Mouse (Mus musculus) lung, embryonic 15.5 days (tissue): ENCODE data around the gene Padi3. TPM values are rescaled to one million over a fixed set of nuclear protein-coding genes. Genes with fewer than 3 reads are reported as not detected.

Experiments used
- ATAC-seq: fragments of 200-750 bp; cut with Nextera tagmentation; 2 replicates; pipeline ENCODE4 v1.8.0; 2017; ENCODE audit warnings: moderate number of reproducible peaks, borderline replicate concordance; ENCODE audit not compliant: low FRiP score, low TSS enrichment; ENCODE audit errors: extremely low read depth
- H3K27ac ChIP-seq: fragments of 300-500 bp; sonication (generic); 2 replicates; pipeline ENCODE4 v1.5.1; 2015; ENCODE audit warnings: moderate library complexity, mild to moderate bottlenecking, inconsistent platforms
- H3K27me3 ChIP-seq: fragments of 300-500 bp; sonication (generic); 2 replicates; pipeline ENCODE4 v1.6.1; 2015; ENCODE audit warnings: inconsistent platforms
- H3K36me3 ChIP-seq: fragments of 300-500 bp; sonication (generic); 2 replicates; pipeline ENCODE4 v1.6.1; 2015; ENCODE audit warnings: inconsistent platforms
- H3K4me1 ChIP-seq: fragments of 300-500 bp; sonication (generic); 2 replicates; pipeline ENCODE4 v1.6.1; 2015; ENCODE audit warnings: inconsistent platforms
- H3K4me2 ChIP-seq: fragments of 300-500 bp; sonication (generic); 2 replicates; pipeline ENCODE4 v1.6.1; 2015; ENCODE audit warnings: inconsistent platforms, mild to moderate bottlenecking, moderate library complexity
- H3K4me3 ChIP-seq: fragments of 300-500 bp; sonication (generic); 2 replicates; pipeline ENCODE4 v1.5.1; 2015; ENCODE audit warnings: mild to moderate bottlenecking, inconsistent platforms
- H3K9ac ChIP-seq: fragments of 300-500 bp; sonication (generic); 2 replicates; pipeline ENCODE4 v1.6.1; 2015; ENCODE audit warnings: inconsistent platforms
- H3K9me3 ChIP-seq: fragments of 300-500 bp; sonication (generic); 2 replicates; pipeline ENCODE4 v1.6.1; 2016; ENCODE audit warnings: inconsistent platforms
- WGBS: fragments of 180-500 bp; shearing (Covaris S2); methylation state at CpG from one replicate; pipeline ENCODE4 v1.1.7; 2015; 5-methylcytosine and 5-hydroxymethylcytosine counted together
- polyA plus RNA-seq: library from polyadenylated mRNA; unstranded; fragments of >200 nt; fragmentation: Nextera tagmentation; extraction: Ambion mirVana; gene quantifications from 2 replicates; pipeline ENCODE4 v1.2.1, GENCODE M21; 2015

The Padi3 gene
- polyA plus RNA-seq, 1 experiment from 2014 or later: 0.31 TPM

- no peak overlapping the region for H3K4me2 ChIP-seq
- WGBS: 23% methylated on average over 3 of the region's 3 CpGs
- H3K36me3 ChIP-seq: no peaks in the 10 kb centered on the region
- no peak overlapping the region for H3K27ac ChIP-seq
- no peak overlapping the region for H3K9ac ChIP-seq
- no peaks in the 10 kb centered on the region for H3K27me3 ChIP-seq
- H3K4me3 ChIP-seq: no peak overlapping the region
- ATAC-seq: no peak
- H3K9me3 ChIP-seq: no peaks in the 10 kb centered on the region
- peaks cover 14% of the 10 kb centered on the region for H3K4me1 ChIP-seq
These were observed 65.8 kb downstream of the Padi3 start for GRCm38 (mm10) chr4:140744654-140745053.

- WGBS: 29% methylated on average over 4 of the region's 4 CpGs
- no peaks in the 10 kb centered on the region for H3K9me3 ChIP-seq
These were observed 67.4 kb downstream of the Padi3 start for GRCm38 (mm10) chr4:140743086-140743485.

GRCm38 (mm10) chr4:140742543-140742942, 67.9 kb downstream of the Padi3 start, which contains the start of gene Padi6:
TSS of gene Padi6 (minus strand) at chr4:140742643.
- Histone ChIP-seq H3K9ac (no peak within 1 kb of the TSS), H3K4me3 (no peak within 1 kb of the TSS), H3K4me1 (peaks cover 1% of the 10 kb centered on the region; the same call in 1 of the 2 replicates), H3K27me3 (no peaks in the 10 kb centered on the region), H3K27ac (no peak within 1 kb of the TSS), H3K4me2 (no peak within 1 kb of the TSS), H3K36me3 (no peaks in the 10 kb centered on the region), H3K9me3 (no peaks in the 10 kb centered on the region)
- 77% methylated on average over 2 of the region's 2 CpGs for WGBS
- ATAC-seq: no peak

More at GRCm38 (mm10) chr4:140743086-140743485, 67.4 kb downstream of the Padi3 start:
- no peak for ATAC-seq
- Histone ChIP-seq H3K27ac (no peak overlapping the region), H3K4me3 (no peak overlapping the region), H3K36me3 (no peaks in the 10 kb centered on the region), H3K4me2 (no peak overlapping the region), H3K9ac (no peak overlapping the region), H3K4me1 (peaks cover 7% of the 10 kb centered on the region), H3K27me3 (no peaks in the 10 kb centered on the region)

GRCm38 (mm10) chr4:140741401-140741800, 69.0 kb downstream of the Padi3 start:
- no peak for ATAC-seq
- H3K27ac ChIP-seq: no peak overlapping the region
- H3K27me3 ChIP-seq: no peaks in the 10 kb centered on the region
- H3K9me3 ChIP-seq: no peaks in the 10 kb centered on the region
- no peak overlapping the region for H3K4me2 ChIP-seq
- H3K36me3 ChIP-seq: no peaks in the 10 kb centered on the region
- WGBS: 76% methylated on average over 6 of the region's 6 CpGs
- H3K9ac ChIP-seq: no peak overlapping the region
- H3K4me3 ChIP-seq: no peak overlapping the region
- H3K4me1 ChIP-seq: no peaks in the 10 kb centered on the region

- H3K4me1 ChIP-seq: no peaks in the 10 kb centered on the region
- no peak overlapping the region for H3K4me3 ChIP-seq
- H3K4me2 ChIP-seq: no peak overlapping the region
- no peak for ATAC-seq
- no peaks in the 10 kb centered on the region for H3K27me3 ChIP-seq
- no peaks in the 10 kb centered on the region for H3K36me3 ChIP-seq
- H3K9ac ChIP-seq: no peak overlapping the region
- WGBS: 85% methylated on average over 11 of the region's 11 CpGs
- H3K27ac ChIP-seq: no peak overlapping the region
- H3K9me3 ChIP-seq: no peaks in the 10 kb centered on the region
These were observed 69.8 kb downstream of the Padi3 start for GRCm38 (mm10) chr4:140740655-140741054.

Other genes with a start within 250 kb of the Padi3 start
- 14.8 and 16.6 TPM in 2 replicates for gene Arhgef10l, start 144.6 kb downstream of the Padi3 start, polyA plus RNA-seq
- gene Rcc2, start 110.1 kb downstream of the Padi3 start, polyA plus RNA-seq: 58.0 and 58.8 TPM in 2 replicates
- gene Padi6, start 68.0 kb downstream of the Padi3 start, polyA plus RNA-seq: 0.06 TPM in 1 of 2 replicates, not detected in the other
- gene Padi4, start 36.4 kb downstream of the Padi3 start, polyA plus RNA-seq: 1.8 and 2.1 TPM in 2 replicates
- 0.10 and 0.16 TPM in 2 replicates for gene Padi1, start 35.1 kb upstream of the Padi3 start, polyA plus RNA-seq
- 1.8 and 2.6 TPM in 2 replicates for gene Padi2, start 95.7 kb upstream of the Padi3 start, polyA plus RNA-seq
- 370 and 381 TPM in 2 replicates for gene Sdhb, start 150.6 kb upstream of the Padi3 start, polyA plus RNA-seq
- gene Atp13a2, start 176.2 kb upstream of the Padi3 start, polyA plus RNA-seq: 35.0 and 36.0 TPM in 2 replicates
- gene Mfap2, start 199.8 kb upstream of the Padi3 start, polyA plus RNA-seq: 496 and 501 TPM in 2 replicates
- gene Crocc, start 249.9 kb upstream of the Padi3 start, polyA plus RNA-seq: 6.7 and 7.6 TPM in 2 replicates